Mouse (Mus musculus) layer of hippocampus, adult 8-10 months (tissue): ENCODE measurements around the gene Serac1. TPM values are rescaled to one million over a fixed set of nuclear protein-coding genes. Genes with fewer than 3 reads are reported as not detected.

ENCODE experiments used
- DNase-seq, 2 experiments: peaks; one replicate each; pipeline ENCODE4 v3.0.0; 2022; ENCODE audit warnings: low spot score in 2 of 2
- total RNA-seq, 4 experiments: library from RNA; stranded (reverse); gene quantifications; 2 replicates each; pipeline ENCODE4 v1.2.4; 2022

Serac1 gene
- total RNA-seq, 4 experiments from 2014 or later, result 15.7 to 23.6 (median 18.8) TPM

DNA sequence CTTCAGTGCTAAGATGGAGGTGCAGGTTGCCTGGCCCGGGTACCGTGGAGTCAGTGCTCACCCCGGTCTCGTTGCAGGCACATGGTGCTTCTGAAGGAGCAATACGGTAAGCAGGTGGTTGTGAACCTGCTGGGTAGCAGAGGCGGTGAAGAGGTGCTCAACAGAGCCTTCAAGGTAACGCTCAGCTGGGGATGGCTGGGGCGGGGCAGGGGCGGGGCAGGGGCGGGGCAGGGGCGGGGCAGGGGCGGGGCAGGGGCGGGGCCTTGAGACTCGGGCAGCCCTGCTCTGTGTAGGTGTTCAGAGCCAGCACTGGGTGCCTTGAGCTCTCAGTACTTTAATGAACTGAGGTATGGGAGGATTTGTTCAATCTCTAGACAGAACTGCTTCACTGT lies 74.3 kb downstream of the Serac1 start:
- no peak for DNase-seq

DNA sequence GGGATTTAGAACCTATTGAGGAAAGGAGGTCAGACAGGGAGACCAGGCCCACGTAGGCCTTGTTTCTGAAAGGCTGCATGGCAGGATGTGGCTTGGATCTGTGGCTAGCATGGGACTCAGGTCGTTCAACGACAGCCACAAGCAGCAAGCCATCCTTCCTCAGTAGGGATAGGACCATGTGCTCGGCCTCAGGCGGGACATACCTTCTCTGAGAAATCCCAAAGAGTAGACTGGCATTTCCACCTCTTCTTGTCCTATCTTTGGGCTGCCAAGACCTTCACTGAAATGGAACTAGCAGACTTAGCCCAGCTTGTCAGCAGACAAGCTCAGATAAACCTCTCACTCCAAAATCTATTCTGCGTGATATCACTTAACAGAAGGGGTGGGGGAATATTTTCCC lies 75.9 kb downstream of the Serac1 start:
- DNase-seq, result no peak

DNA sequence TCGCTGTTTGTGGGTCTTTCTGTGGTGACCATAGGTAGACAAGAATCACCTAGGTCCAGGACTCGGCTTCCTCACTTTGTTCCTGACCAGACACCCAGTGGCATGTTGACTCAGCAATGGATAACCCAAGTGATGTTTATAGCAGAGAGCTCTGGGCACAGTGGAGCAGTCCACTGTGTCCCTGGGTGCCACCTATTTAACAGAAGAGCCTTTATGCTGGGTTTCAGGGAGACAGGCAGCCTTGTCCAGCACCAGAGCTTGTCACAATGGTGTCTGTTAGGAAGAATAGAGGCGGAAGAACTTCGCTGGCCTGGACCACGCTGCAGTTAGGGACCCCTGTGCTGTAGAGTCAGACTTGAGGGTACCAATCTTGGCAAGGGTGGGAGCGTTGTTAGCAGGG lies 77.0 kb downstream of the Serac1 start:
- no peak for DNase-seq

DNA sequence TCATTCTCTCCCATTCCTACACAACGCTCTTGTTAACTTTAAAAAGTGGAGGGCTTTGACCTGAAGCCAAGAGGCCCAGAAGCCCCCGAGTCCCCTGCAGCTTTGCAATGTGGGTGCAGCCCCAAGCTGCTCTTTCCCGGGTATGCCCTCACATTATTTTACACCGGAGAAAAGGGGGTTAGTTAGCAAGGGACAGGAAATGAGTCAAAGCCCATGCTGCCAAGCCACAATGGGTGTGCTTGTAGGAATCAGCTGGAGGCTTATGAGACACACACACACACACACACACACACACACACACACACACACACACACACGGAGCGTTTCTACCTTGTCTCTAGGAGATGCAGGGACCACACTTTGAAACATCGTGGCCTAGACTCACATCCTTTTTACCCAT lies 77.7 kb downstream of the Serac1 start:
- DNase-seq, result no peak

DNA sequence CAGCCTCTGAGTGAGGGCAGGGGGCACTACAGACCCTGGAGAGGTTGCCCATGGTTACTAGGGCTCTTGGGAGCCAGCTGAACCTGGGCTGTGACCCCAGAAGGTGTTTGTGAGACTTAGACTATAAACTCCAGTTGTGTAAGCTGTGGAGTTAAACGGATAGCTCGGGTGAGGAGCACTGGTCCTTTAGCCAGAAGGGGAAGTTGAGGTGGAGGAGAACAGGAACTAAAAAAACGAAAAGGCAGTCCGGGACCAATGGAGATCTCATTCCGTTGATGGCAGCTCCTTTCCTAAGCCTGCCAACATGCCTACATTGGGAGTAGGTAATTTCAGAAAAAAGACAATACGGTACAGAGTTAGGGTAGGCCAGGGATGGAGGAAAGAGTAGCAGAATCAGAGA lies 78.2 kb downstream of the Serac1 start:
- DNase-seq, result no peak

DNA sequence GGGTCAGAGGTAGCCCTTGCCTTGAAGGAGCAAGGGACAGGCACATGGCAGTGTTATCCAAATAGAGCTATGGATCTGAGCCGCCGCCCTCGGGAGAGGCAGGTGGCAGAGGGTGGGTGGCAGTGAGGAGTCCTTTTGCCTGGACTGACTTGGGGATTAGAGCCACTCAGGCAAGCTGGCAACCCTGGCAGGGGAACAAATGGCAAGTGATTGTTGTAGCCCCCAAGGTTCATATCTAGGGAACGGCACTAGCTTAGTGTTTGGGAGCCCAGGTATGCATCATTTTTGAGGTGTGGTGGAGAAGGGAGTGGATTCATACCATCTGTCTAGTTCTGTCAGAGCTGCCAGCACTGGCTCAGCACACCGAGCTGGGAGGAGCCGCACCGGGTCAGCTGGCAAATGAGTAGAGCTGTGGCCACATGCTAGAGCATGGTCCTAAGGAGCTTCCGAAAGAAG lies 78.6 kb downstream of the Serac1 start:
- DNase-seq, result no peak

DNA sequence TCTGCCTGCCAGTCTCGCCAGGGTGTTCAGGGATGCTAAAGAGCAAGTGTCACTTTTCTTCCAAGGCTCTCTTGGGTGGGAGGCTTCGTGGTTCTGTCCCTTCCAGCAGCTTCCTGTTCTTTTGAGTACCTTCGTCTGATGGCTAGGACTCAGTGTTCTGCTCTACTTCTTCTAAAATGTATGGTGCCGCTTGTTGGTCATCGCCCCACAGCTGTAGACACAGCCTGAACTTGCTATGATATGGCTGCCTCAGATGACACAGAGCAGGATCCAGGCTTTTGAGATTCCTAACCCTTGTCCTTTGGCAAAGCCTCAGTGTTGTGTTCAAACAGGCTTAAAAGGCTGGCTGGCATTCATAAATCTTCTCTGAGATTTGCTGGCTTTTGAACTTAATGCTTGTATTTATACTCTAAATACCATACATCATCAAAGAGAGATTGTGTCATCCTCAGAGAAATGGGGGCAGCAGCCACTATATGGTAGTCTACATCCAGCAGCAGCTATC lies 80.5 kb downstream of the Serac1 start:
- DNase-seq, result no peak

DNA sequence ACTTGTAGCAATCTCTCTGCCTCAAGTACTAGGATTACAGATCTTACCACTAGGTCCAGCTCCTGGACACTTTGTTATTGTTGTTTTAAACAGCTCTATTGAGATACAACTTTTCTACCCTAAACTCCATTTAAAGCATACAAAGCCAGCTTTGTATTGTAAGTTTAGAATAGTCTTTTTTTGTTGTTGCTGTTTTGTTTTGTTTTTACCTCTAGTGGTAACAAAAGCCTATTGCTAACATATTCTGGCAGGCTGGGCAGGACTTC lies 81.4 kb downstream of the Serac1 start:
- DNase-seq, result no peak

DNA sequence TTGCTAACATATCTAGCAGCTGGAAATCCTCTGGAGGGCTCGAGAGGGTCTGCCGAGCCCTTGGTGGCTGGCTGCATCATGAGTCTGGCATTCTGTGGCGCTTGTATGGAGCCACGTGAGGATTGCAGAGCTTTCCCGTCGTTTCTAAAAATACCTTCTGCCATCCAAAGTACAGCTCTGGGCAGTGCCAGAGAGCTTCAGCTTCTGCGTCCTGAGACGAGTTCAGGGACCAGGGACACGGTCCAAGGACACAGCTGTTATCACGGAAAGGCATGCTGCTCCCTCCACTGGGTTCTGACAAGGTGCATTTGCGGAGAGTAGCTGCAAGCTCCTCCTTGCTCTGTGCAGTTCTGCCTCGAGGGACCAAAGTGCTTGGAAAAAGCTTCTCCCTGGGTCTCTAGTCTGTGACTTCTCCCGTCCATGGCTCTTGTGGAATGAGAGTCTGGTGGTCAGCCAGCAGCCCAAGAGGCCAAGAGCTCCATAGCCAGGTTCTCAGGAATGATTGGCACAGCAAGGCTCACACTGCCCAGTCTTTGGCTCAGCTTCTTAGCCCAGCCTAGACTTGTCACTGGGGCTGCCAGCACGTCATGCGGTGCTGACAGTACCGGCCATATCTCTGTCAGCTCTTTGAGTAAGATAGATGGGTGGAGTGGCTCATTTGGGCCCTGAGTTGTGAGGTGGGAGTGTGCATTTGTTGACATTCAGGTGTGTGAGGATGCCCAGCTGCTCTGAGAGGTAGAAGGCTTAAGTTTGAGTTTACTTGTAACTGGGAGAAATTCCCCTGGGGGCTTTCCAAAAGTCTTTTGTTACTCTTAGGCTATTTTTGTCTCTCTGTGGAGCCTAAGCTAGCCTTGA lies 81.9 kb downstream of the Serac1 start:
- no peak for DNase-seq

DNA sequence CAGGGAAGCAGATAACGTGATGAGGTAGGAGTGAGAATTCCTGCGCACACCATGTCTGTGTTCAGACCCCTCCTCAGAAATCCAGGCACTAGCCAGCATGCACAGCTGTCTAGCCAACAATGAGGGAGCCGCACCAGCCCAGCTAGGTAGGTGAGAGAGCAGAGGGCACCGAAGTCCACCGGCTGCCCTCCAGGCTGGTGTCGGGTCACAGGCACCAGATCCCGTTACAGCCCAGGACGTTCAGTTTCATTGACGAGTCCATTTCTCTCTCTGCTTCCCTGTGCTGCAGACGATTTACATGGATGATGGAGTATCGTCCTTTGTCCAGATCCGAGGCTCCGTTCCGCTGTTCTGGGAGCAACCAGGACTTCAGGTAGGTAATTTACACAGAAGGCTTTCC lies 83.0 kb downstream of the Serac1 start:
- DNase-seq, result no peak

DNA sequence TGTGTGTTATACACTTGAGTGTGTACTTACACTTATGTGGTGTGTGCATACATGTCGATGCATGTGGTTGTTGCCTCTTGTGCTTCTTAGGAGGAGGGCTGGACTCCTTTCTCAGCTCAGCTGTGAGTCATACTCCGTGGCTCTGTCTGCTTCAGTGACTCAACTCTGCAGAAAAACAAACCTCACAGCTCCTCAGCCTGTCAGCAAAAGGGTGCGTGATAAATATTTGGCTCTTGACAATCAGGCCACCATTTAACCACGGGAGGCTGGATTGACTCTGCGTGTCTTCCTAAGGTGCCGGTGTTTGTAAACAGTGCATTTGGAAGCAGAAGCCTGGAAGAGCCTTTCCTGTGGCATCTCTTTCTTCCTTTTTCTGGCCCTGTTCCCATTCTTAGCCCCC lies 84.9 kb downstream of the Serac1 start:
- DNase-seq, result no peak

DNA sequence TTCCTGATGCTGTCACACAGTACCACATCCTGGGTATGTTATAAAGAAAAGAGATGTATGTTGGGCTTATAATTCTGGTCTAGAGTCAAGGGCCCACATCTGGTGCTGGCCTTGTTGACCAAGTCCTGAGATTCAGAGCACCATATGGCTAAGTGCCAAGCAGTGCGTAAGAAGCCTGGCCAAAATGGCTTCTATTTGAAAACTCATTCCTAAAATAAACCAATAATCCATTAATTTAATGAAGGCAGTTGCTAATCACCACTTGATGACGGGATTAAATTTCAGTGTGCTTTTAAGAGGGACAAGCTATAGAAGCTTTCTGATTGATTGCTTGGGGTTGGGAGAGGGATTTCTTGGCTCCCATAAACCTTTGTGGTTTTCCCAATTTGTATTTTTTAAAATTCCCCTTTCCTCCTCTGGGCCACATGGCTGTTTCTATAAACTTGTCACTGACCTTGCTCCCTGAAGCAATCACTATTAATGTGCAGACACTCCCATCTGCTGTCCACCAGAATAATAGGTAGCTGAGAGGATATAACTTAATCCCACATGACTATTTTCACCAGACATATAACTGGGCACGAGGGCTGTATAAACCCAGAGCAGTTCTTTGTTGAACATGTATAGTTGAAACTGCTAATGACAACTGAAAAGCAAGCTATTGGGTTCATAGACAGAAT lies 85.8 kb downstream of the Serac1 start:
- DNase-seq, result no peak

DNA sequence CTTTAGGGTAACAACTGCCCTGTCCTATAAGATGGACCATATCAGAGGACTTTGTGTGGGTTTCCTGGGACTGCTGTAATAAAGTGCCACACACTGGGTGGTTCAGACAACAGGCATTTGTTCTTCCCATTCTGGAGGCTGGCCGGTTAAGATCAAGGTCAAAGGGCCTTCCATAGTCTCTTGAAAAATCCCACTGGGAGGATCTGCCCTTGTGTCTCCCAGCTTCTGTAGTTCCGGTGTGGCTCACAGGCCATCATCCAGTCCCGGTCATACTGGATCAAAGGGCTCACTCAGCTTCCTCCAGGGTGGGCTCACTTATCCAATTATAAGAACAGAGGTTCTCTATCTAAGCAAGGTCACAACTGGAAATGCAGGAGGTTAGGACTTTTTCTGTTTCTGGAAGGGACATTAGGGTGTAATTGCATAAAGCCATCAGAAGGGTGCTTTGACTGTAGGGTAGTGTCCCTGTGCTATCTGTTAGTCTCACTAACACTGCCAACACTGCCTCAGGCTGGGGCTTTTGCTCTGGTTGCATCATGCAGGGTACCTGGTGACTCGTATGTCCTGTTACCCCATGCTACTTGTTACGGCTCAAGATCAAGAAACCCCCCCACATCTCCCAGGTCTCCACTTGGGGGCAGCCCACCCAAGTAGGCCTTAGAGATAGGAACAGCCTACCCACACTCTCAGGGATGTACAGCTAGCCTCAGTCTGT lies 86.5 kb downstream of the Serac1 start:
- DNase-seq, result no peak

Other genes with a start within 250 kb of the Serac1 start
- 10 to 100 TPM; 15.0 to 16.8 (median 15.5) TPM for gene Snx9, start 238.4 kb downstream of the Serac1 start, total RNA-seq
- gene Synj2, start 138.5 kb downstream of the Serac1 start, total RNA-seq, result 10 to 100 TPM; 61.3 to 82.7 (median 71.8) TPM
- 100 to 1,000 TPM; 106 to 122 (median 113) TPM for gene Gtf2h5, start within 50 bp of the Serac1 start, total RNA-seq
- gene Tulp4, start 26.7 kb upstream of the Serac1 start, total RNA-seq, result 100 to 1,000 TPM; 325 to 332 (median 330) TPM
- 10 to 100 TPM; 42.1 to 54.3 (median 50.3) TPM for gene Tmem181a, start 177.1 kb upstream of the Serac1 start, total RNA-seq
- 10 to 100 TPM in 3 of 4 experiments, 1 to 10 TPM in 1; 9.4 to 11.9 (median 10.9) TPM for gene Dynlt1a, start 237.8 kb upstream of the Serac1 start, total RNA-seq